Mouse (Mus musculus) erythroblast, embryonic 14.5 days (primary cell): Measurements from ENCODE around the gene Tiam1.

Source experiments
- GATA1 ChIP-seq: IDR thresholded peaks from 2 replicates; pipeline ENCODE4 v1.6.1; 2012; ENCODE audit warnings: low read length, inconsistent platforms, mixed read lengths
- TAL1 ChIP-seq: IDR thresholded peaks from 3 replicates; pipeline ENCODE4 v1.6.1; 2012; ENCODE audit warnings: low read length, inconsistent platforms, mixed read lengths

DNA sequence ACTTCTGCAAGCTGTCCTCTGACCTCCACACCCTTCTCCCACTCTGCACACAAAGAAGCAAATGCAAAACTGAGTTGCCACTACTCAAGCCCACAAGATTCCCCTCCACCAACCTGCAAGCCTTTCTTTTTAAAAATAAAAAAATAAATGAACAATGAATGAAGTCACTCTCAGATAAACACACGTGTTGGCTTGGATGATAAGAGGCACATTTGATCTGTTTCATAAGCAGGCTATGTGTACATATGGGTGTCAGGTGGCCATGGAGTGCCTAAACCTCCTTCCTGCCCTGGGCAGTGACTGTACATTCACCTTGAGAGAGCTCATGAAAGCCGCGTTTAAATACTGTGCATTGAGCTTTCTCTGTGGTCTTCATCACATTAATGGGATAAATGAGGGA is 267.5 kb downstream of the Tiam1 start:
- no peak for TF ChIP-seq GATA1
- no peak for TF ChIP-seq TAL1
